Mouse (Mus musculus) limb, embryonic 12.5 days (tissue): ENCODE measurements around the gene Rtel1. TPM values are rescaled to one million over a fixed set of nuclear protein-coding genes. Genes with fewer than 3 reads are reported as not detected.

Experiments used
- ATAC-seq: fragments of 200-750 bp; cut with Nextera tagmentation; 2 replicates; pipeline ENCODE4 v1.8.0; 2017; ENCODE audit warnings: low read depth, moderate TSS enrichment; ENCODE audit not compliant: insufficient number of reproducible peaks, insufficient read depth, low FRiP score, low TSS enrichment
- H3K27ac ChIP-seq: fragments of 300-500 bp; sonication (generic); 2 replicates; pipeline ENCODE4 v1.5.1; 2016; ENCODE audit warnings: mild to moderate bottlenecking, moderate library complexity
- H3K27me3 ChIP-seq: fragments of 300-500 bp; sonication (generic); 2 replicates; pipeline ENCODE4 v1.6.1; 2016; ENCODE audit warnings: mild to moderate bottlenecking, moderate library complexity
- H3K36me3 ChIP-seq: fragments of 300-500 bp; sonication (generic); 2 replicates; pipeline ENCODE4 v1.6.1; 2016; ENCODE audit warnings: mild to moderate bottlenecking, moderate library complexity
- H3K4me1 ChIP-seq: fragments of 300-500 bp; sonication (generic); replicated peaks from 2 replicates; pipeline ENCODE4 v1.6.1; 2016
- H3K4me2 ChIP-seq: fragments of 300-500 bp; sonication (generic); 2 replicates; pipeline ENCODE4 v1.6.1; 2016; ENCODE audit warnings: mild to moderate bottlenecking, moderate library complexity
- H3K4me3 ChIP-seq: fragments of 300-500 bp; sonication (generic); replicated peaks from 2 replicates; pipeline ENCODE4 v1.5.1; 2016; ENCODE audit warnings: mild to moderate bottlenecking
- H3K9ac ChIP-seq: fragments of 300-500 bp; sonication (generic); replicated peaks from 2 replicates; pipeline ENCODE4 v1.6.1; 2016; ENCODE audit warnings: mild to moderate bottlenecking, moderate library complexity
- H3K9me3 ChIP-seq: fragments of 300-500 bp; sonication (generic); 2 replicates; pipeline ENCODE4 v1.6.1; 2016; ENCODE audit warnings: mild to moderate bottlenecking, moderate library complexity
- WGBS: fragments of 180-500 bp; shearing (Covaris S2); methylation state at CpG from one replicate; pipeline ENCODE4 v1.1.7; 2016; 5-methylcytosine and 5-hydroxymethylcytosine counted together
- polyA plus RNA-seq: library from polyadenylated mRNA; unstranded; fragments of >200 nt; fragmentation: Nextera tagmentation; extraction: Ambion mirVana; gene quantifications from 2 replicates; pipeline ENCODE4 v1.2.1, GENCODE M21; 2016

The Rtel1 gene
- polyA plus RNA-seq, 1 experiment from 2014 or later, result 69.9 TPM

- H3K9ac ChIP-seq, result no peak overlapping the region
- 88% methylated on average over 1 of the region's 1 CpGs for WGBS
- peaks cover 10% of the 10 kb centered on the region for H3K36me3 ChIP-seq
- H3K4me2 ChIP-seq, result no peak overlapping the region
- no peak overlapping the region for H3K4me3 ChIP-seq
- no peaks in the 10 kb centered on the region for H3K9me3 ChIP-seq
- no peak for ATAC-seq
- H3K4me1 ChIP-seq, result peaks cover 15% of the 10 kb centered on the region
- H3K27me3 ChIP-seq, result no peaks in the 10 kb centered on the region
- no peak overlapping the region for H3K27ac ChIP-seq
Observed at GRCm38 (mm10) chr2:181290937-181291336, 28.6 kb upstream of the Rtel1 start.

- no peak overlapping the region for H3K4me2 ChIP-seq
- H3K4me3 ChIP-seq, result no peak overlapping the region
- WGBS, result 18% methylated on average over 3 of the region's 3 CpGs
- H3K4me1 ChIP-seq, result no peaks in the 10 kb centered on the region
- H3K9me3 ChIP-seq, result peaks cover 6% of the 10 kb centered on the region; the same call in 1 of the 2 replicates
- H3K27ac ChIP-seq, result no peak overlapping the region
- no peak for ATAC-seq
- no peak overlapping the region for H3K9ac ChIP-seq
- H3K27me3 ChIP-seq, result peaks cover 22% of the 10 kb centered on the region
- H3K36me3 ChIP-seq, result peaks cover 22% of the 10 kb centered on the region
Observed at GRCm38 (mm10) chr2:181302041-181302440, 17.5 kb upstream of the Rtel1 start.

GRCm38 (mm10) chr2:181304944-181305343 lies 14.6 kb upstream of the Rtel1 start:
- no peak for ATAC-seq
- peaks cover 6% of the 10 kb centered on the region; the same call in 1 of the 2 replicates for H3K9me3 ChIP-seq
- no peak overlapping the region for H3K4me3 ChIP-seq
- no peak overlapping the region for H3K4me2 ChIP-seq
- 90% methylated on average over 1 of the region's 1 CpGs for WGBS
- no peak overlapping the region for H3K27ac ChIP-seq
- H3K36me3 ChIP-seq, result peaks cover 22% of the 10 kb centered on the region
- no peak overlapping the region for H3K9ac ChIP-seq
- H3K4me1 ChIP-seq, result no peaks in the 10 kb centered on the region
- peaks cover 43% of the 10 kb centered on the region for H3K27me3 ChIP-seq

GRCm38 (mm10) chr2:181307144-181307804 lies 12.3 kb upstream of the Rtel1 start:
- Histone ChIP-seq H3K27me3 (peaks cover 62% of the 10 kb centered on the region), H3K4me2 (peak overlapping the region; percentile 30), H3K9me3 (no peaks in the 10 kb centered on the region), H3K4me1 (no peaks in the 10 kb centered on the region), H3K9ac (no peak overlapping the region), H3K27ac (no peak overlapping the region), H3K4me3 (peak overlapping the region; percentile 2; the same call in 1 of the 2 replicates), H3K36me3 (no peaks in the 10 kb centered on the region)
- ATAC-seq, result no peak
- WGBS, result 10% methylated on average over 30 of the region's 30 CpGs

- Histone ChIP-seq H3K27ac (no peak overlapping the region), H3K4me2 (no peak overlapping the region), H3K9ac (no peak overlapping the region), H3K27me3 (peaks cover 88% of the 10 kb centered on the region), H3K4me3 (no peak overlapping the region), H3K9me3 (no peaks in the 10 kb centered on the region), H3K4me1 (peaks cover 5% of the 10 kb centered on the region; the same call in 1 of the 2 replicates), H3K36me3 (no peaks in the 10 kb centered on the region)
- ATAC-seq, result no peak
- whole genome bisulfite sequencing, result 82% methylated on average over 3 of the region's 3 CpGs
Observed at GRCm38 (mm10) chr2:181312435-181312834, 7.1 kb upstream of the Rtel1 start.

GRCm38 (mm10) chr2:181313006-181313343 lies 6.6 kb upstream of the Rtel1 start:
- H3K9ac ChIP-seq, result no peak overlapping the region
- ATAC-seq, result no peak
- H3K27ac ChIP-seq, result no peak overlapping the region

GRCm38 (mm10) chr2:181313344-181314079 lies 6.0 kb upstream of the Rtel1 start:
- Histone ChIP-seq H3K27me3 (peaks cover 77% of the 10 kb centered on the region), H3K4me3 (peak overlapping the region; percentile 24), H3K9me3 (no peaks in the 10 kb centered on the region), H3K4me1 (peaks cover 5% of the 10 kb centered on the region; the same call in 1 of the 2 replicates), H3K36me3 (no peaks in the 10 kb centered on the region), H3K9ac (0 out of 2 replicates have a peak overlapping the region, but pooled peaks have one; percentile 12), H3K27ac (no peak overlapping the region), H3K4me2 (peak overlapping the region; percentile 42)
- ATAC-seq, result peak; percentile 70
- 5% methylated on average over 35 of the region's 35 CpGs for WGBS

More at GRCm38 (mm10) chr2:181313006-181313343, 6.6 kb upstream of the Rtel1 start:
- Histone ChIP-seq H3K4me2 (no peak overlapping the region), H3K4me1 (peaks cover 5% of the 10 kb centered on the region; the same call in 1 of the 2 replicates), H3K9me3 (no peaks in the 10 kb centered on the region), H3K4me3 (no peak overlapping the region), H3K27me3 (peaks cover 82% of the 10 kb centered on the region), H3K36me3 (no peaks in the 10 kb centered on the region)
- WGBS, result 20% methylated on average over 5 of the region's 5 CpGs

GRCm38 (mm10) chr2:181314080-181314810 lies 5.3 kb upstream of the Rtel1 start, which contains the start of gene Stmn3:
TSS of gene Stmn3 (minus strand) at chr2:181314500.
- H3K4me2 ChIP-seq, result peak within 1 kb of the TSS; percentile 42
- no peaks in the 10 kb centered on the region for H3K36me3 ChIP-seq
- ATAC-seq, result no peak; the same call in 1 of the 2 replicates
- WGBS, result 4% methylated on average over 23 of the region's 23 CpGs
- H3K9ac ChIP-seq, result 0 out of 2 replicates have a peak within 1 kb of the TSS, but pooled peaks have one; percentile 12
- peak within 1 kb of the TSS; percentile 24 for H3K4me3 ChIP-seq
- peaks cover 5% of the 10 kb centered on the region; the same call in 1 of the 2 replicates for H3K4me1 ChIP-seq
- no peaks in the 10 kb centered on the region for H3K9me3 ChIP-seq
- no peak within 1 kb of the TSS for H3K27ac ChIP-seq
- peaks cover 70% of the 10 kb centered on the region for H3K27me3 ChIP-seq

GRCm38 (mm10) chr2:181320103-181320499 lies 562 bp downstream of the Rtel1 start:
- WGBS, result 10% methylated on average over 7 of the region's 7 CpGs
- ATAC-seq, result no peak
- H3K9me3 ChIP-seq, result no peaks in the 10 kb centered on the region
- peak overlapping the region; percentile 62 for H3K4me3 ChIP-seq
- peaks cover 6% of the 10 kb centered on the region for H3K4me1 ChIP-seq
- H3K27ac ChIP-seq, result 0 out of 2 replicates have a peak overlapping the region, but pooled peaks have one; percentile 59
- peaks cover 23% of the 10 kb centered on the region for H3K27me3 ChIP-seq
- peak overlapping the region; percentile 51 for H3K9ac ChIP-seq
- H3K36me3 ChIP-seq, result peaks cover 33% of the 10 kb centered on the region
- H3K4me2 ChIP-seq, result peak overlapping the region; percentile 82

- H3K36me3 ChIP-seq, result peaks cover 53% of the 10 kb centered on the region
- peaks cover 3% of the 10 kb centered on the region; the same call in 1 of the 2 replicates for H3K27me3 ChIP-seq
- no peak for ATAC-seq
Observed at GRCm38 (mm10) chr2:181322136-181322535, 2.6 kb downstream of the Rtel1 start.

GRCm38 (mm10) chr2:181326098-181326497 lies 6.6 kb downstream of the Rtel1 start:
- H3K4me1 ChIP-seq, result no peaks in the 10 kb centered on the region
- 93% methylated on average over 2 of the region's 2 CpGs for WGBS
- H3K4me2 ChIP-seq, result no peak overlapping the region
- H3K27ac ChIP-seq, result no peak overlapping the region
- no peaks in the 10 kb centered on the region for H3K9me3 ChIP-seq
- no peak overlapping the region for H3K9ac ChIP-seq
- H3K36me3 ChIP-seq, result peaks cover 93% of the 10 kb centered on the region
- no peak overlapping the region for H3K4me3 ChIP-seq
- H3K27me3 ChIP-seq, result no peaks in the 10 kb centered on the region
- no peak for ATAC-seq

More at GRCm38 (mm10) chr2:181322136-181322535, 2.6 kb downstream of the Rtel1 start:
- H3K4me1 ChIP-seq, result peaks cover 6% of the 10 kb centered on the region
- no peak overlapping the region for H3K4me2 ChIP-seq
- no peak overlapping the region for H3K9ac ChIP-seq
- whole genome bisulfite sequencing, result 82% methylated on average over 5 of the region's 5 CpGs
- no peak overlapping the region for H3K27ac ChIP-seq
- H3K4me3 ChIP-seq, result no peak overlapping the region
- no peaks in the 10 kb centered on the region for H3K9me3 ChIP-seq
